Mouse (Mus musculus) kidney, postnatal 0 days (tissue): ENCODE data around the gene Pbx1. TPM values are rescaled to one million over a fixed set of nuclear protein-coding genes. Genes with fewer than 3 reads are reported as not detected.

Experiments
- ATAC-seq: fragments of 200-750 bp; cut with Nextera tagmentation; replicated peaks from 2 replicates; pipeline ENCODE4 v1.8.0; 2017; ENCODE audit warnings: low read depth, moderate number of reproducible peaks, moderate TSS enrichment, moderate library complexity; ENCODE audit not compliant: low FRiP score
- DNase-seq: peaks from one replicate; pipeline ENCODE4 v3.0.0-alpha.2; 2016; ENCODE audit warnings: low spot score
- H3K27ac ChIP-seq: fragments of 300-500 bp; sonication (generic); 2 replicates; pipeline ENCODE4 v1.5.1; 2014; ENCODE audit warnings: mild to moderate bottlenecking
- H3K27me3 ChIP-seq: fragments of 300-500 bp; sonication (generic); 2 replicates; pipeline ENCODE4 v1.6.1; 2014; ENCODE audit warnings: low read length, mixed read lengths; ENCODE audit not compliant: insufficient read depth
- H3K36me3 ChIP-seq: fragments of 300-500 bp; sonication (generic); 2 replicates; pipeline ENCODE4 v1.6.1; 2014; ENCODE audit warnings: low read length, mixed read lengths; ENCODE audit not compliant: insufficient read depth
- H3K4me1 ChIP-seq: fragments of 300-500 bp; sonication (generic); replicated peaks from 2 replicates; pipeline ENCODE4 v1.6.1; 2014; ENCODE audit warnings: antibody characterized with exemption, low read length, mixed read lengths; ENCODE audit not compliant: insufficient read depth
- H3K4me2 ChIP-seq: fragments of 300-500 bp; sonication (generic); 2 replicates; pipeline ENCODE4 v1.6.1; 2014; ENCODE audit warnings: mild to moderate bottlenecking, low read length, moderate library complexity, mixed read lengths
- H3K4me3 ChIP-seq: fragments of 300-500 bp; sonication (generic); replicated peaks from 2 replicates; pipeline ENCODE4 v1.5.1; 2014; ENCODE audit warnings: low read depth, low read length
- H3K9ac ChIP-seq: fragments of 300-500 bp; sonication (generic); 2 replicates; pipeline ENCODE4 v1.6.1; 2014; ENCODE audit warnings: low read depth, low read length
- H3K9me3 ChIP-seq: fragments of 300-500 bp; sonication (generic); replicated peaks from 2 replicates; pipeline ENCODE4 v1.6.1; 2016; ENCODE audit warnings: low read length, inconsistent platforms, mixed read lengths
- CTCF ChIP-seq: IDR thresholded peaks from 2 replicates; pipeline ENCODE4 v1.5.1; 2016; ENCODE audit warnings: antibody characterized with exemption, low read depth, mild to moderate bottlenecking, moderate library complexity
- WGBS: fragments of 180-500 bp; shearing (Covaris S2); extraction: QIAGEN DNeasy Blood & Tissue Kit; methylation state at CpG from one replicate; pipeline ENCODE4 v1.1.7; 2014; 5-methylcytosine and 5-hydroxymethylcytosine counted together
- polyA plus RNA-seq: library from polyadenylated mRNA; unstranded; fragments of >200 nt; fragmentation: Nextera tagmentation; extraction: Ambion mirVana; gene quantifications from 2 replicates; pipeline ENCODE4 v1.2.1, GENCODE M21; 2015

Pbx1 gene
- polyA plus RNA-seq, 1 experiment from 2014 or later = 55.7 TPM

- no peak for TF ChIP-seq CTCF
- WGBS = 72% methylated on average over 8 of the region's 8 CpGs
- H3K4me1 ChIP-seq = peaks cover 16% of the 10 kb centered on the region; the same call in 1 of the 2 replicates
- no peaks in the 10 kb centered on the region for H3K27me3 ChIP-seq
- no peak overlapping the region for H3K9ac ChIP-seq
- no peak for ATAC-seq
- H3K36me3 ChIP-seq = no peaks in the 10 kb centered on the region
- no peak overlapping the region for H3K4me2 ChIP-seq
- H3K27ac ChIP-seq = no peak overlapping the region
- no peaks in the 10 kb centered on the region for H3K9me3 ChIP-seq
- no peak for DNase-seq
- no peak overlapping the region for H3K4me3 ChIP-seq
Observed at GRCm38 (mm10) chr1:168348036-168348784, 83.9 kb downstream of the Pbx1 start.

DNA sequence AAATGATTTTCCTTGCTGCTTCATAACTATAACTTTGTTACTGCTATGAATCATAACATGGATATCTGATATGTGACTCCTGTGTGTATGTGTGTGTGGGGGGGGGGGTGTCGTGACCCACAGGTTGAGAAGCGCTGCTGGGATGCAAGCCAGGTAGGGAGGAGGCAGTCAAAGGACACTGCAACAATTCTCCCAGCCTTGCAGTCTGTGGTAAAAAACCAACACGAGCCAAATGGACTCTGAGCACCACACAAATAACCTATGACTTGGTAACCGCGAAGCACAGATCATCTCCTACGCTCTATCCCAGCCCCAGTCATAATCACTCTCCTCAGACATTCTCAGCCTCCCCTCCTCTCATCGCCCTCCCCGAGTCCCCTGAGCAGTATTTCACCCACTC is 87.2 kb downstream of the Pbx1 start:
- H3K36me3 ChIP-seq = no peaks in the 10 kb centered on the region
- H3K9me3 ChIP-seq = no peaks in the 10 kb centered on the region
- peaks cover 26% of the 10 kb centered on the region; the same call in 1 of the 2 replicates for H3K4me1 ChIP-seq
- H3K9ac ChIP-seq = no peak overlapping the region
- peak; percentile 39 for DNase-seq
- TF ChIP-seq CTCF = no peak
- H3K27me3 ChIP-seq = no peaks in the 10 kb centered on the region
- WGBS = 42% methylated on average over 8 of the region's 8 CpGs
- H3K27ac ChIP-seq = no peak overlapping the region
- H3K4me3 ChIP-seq = no peak overlapping the region
- no peak; the same call in 1 of the 2 replicates for ATAC-seq
- H3K4me2 ChIP-seq = no peak overlapping the region

GRCm38 (mm10) chr1:168344262-168344661 is 87.8 kb downstream of the Pbx1 start:
- no peak for TF ChIP-seq CTCF
- no peak overlapping the region for H3K4me2 ChIP-seq
- H3K36me3 ChIP-seq = no peaks in the 10 kb centered on the region
- no peak overlapping the region for H3K9ac ChIP-seq
- no peak for ATAC-seq
- no peaks in the 10 kb centered on the region for H3K27me3 ChIP-seq
- H3K27ac ChIP-seq = no peak overlapping the region
- no peaks in the 10 kb centered on the region for H3K9me3 ChIP-seq
- no peak overlapping the region for H3K4me3 ChIP-seq
- 63% methylated on average over 5 of the region's 5 CpGs for WGBS
- peak; percentile 37 for DNase-seq
- peaks cover 26% of the 10 kb centered on the region; the same call in 1 of the 2 replicates for H3K4me1 ChIP-seq

- peaks cover 26% of the 10 kb centered on the region; the same call in 1 of the 2 replicates for H3K4me1 ChIP-seq
- no peak for ATAC-seq
Observed at GRCm38 (mm10) chr1:168342269-168342668, 89.8 kb downstream of the Pbx1 start.

DNA sequence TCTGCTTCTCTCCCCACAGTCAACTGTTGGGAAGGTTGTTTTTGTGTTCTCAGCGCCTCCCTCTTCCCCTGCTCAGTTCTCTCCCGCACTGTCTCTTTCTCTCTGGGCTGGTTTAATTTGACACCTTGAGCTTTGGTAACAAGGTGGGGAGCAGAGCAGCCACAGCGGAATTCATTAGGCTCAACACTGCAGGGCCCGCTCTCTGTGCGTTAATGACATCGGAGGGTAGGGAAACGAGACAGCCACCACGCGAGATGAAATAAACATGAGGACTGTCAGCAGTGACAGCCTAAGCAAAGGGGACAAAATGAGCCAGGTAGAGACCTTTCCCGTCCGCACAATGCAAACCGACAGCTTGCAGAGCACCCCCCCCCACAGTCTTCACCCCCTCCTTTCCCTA is 90.2 kb downstream of the Pbx1 start:
- Histone ChIP-seq H3K9ac (no peak overlapping the region), H3K4me1 (peaks cover 26% of the 10 kb centered on the region; the same call in 1 of the 2 replicates), H3K27me3 (no peaks in the 10 kb centered on the region), H3K27ac (0 out of 2 replicates have a peak overlapping the region, but pooled peaks have one; percentile 31), H3K9me3 (no peaks in the 10 kb centered on the region), H3K4me2 (0 out of 2 replicates have a peak overlapping the region, but pooled peaks have one; percentile 7), H3K36me3 (no peaks in the 10 kb centered on the region), H3K4me3 (no peak overlapping the region)
- DNase-seq (no peak), ATAC-seq (no peak)
- WGBS = 26% methylated on average over 12 of the region's 12 CpGs
- TF ChIP-seq CTCF = no peak

More at GRCm38 (mm10) chr1:168342269-168342668, 89.8 kb downstream of the Pbx1 start:
- Histone ChIP-seq H3K27ac (0 out of 2 replicates have a peak overlapping the region, but pooled peaks have one; percentile 31), H3K27me3 (no peaks in the 10 kb centered on the region), H3K4me2 (no peak overlapping the region), H3K4me3 (no peak overlapping the region), H3K9me3 (no peaks in the 10 kb centered on the region), H3K36me3 (no peaks in the 10 kb centered on the region), H3K9ac (no peak overlapping the region)
- DNase-seq = no peak
- WGBS = 48% methylated on average over 5 of the region's 6 CpGs
- no peak for TF ChIP-seq CTCF

GRCm38 (mm10) chr1:168341368-168341767 is 90.7 kb downstream of the Pbx1 start:
- DNase-seq = no peak
- Histone ChIP-seq H3K27me3 (no peaks in the 10 kb centered on the region), H3K27ac (no peak overlapping the region), H3K9ac (no peak overlapping the region), H3K4me2 (0 out of 2 replicates have a peak overlapping the region, but pooled peaks have one; percentile 7), H3K36me3 (no peaks in the 10 kb centered on the region), H3K4me1 (peaks cover 26% of the 10 kb centered on the region; the same call in 1 of the 2 replicates), H3K4me3 (no peak overlapping the region), H3K9me3 (no peaks in the 10 kb centered on the region)
- WGBS = 55% methylated on average over 6 of the region's 6 CpGs
- ATAC-seq = no peak
- TF ChIP-seq CTCF = no peak
